Mouse (Mus musculus) frontal cortex, postnatal 14 days (tissue): ENCODE measurements around the gene Jarid2.
"Not testable (repeated sequence)": the region's sequence is repeated elsewhere in the genome, so short reads cannot be mapped to it uniquely, and the experiment has no call there.

Source experiments
- DNase-seq, 2 experiments: peaks; one replicate each; pipeline ENCODE4 v3.0.0; 2022; ENCODE audit warnings: low spot score in 2 of 2

Jarid2 gene

DNA sequence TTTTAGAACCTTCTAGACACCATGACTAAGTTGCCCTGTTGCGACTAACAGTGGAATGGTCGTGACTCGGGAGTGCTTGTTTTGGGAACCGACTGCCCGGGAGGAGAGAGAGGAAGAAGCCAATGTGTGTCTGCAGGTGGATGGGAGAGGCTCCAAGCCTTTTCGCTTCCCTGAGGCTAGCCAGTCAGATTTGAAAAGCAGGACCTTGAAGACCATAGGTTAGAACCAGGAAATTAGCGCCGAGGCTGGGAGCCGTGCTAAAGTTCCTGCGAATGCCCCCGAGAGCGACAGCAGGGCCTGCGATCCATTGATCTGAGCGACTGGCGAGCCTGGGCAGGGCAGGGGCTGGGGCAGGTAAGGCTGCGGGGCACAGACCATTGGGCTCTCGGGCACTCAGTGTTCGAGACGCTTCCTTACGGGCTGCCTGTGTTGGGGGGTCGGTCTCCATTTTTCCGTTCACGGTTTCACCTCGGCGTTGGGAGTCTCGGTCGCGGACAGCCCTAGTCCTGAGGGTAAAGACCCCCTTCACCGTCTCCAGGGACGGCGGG, at the start of gene Jarid2:
TSS of gene Jarid2 (plus strand) at position 51 of the 548 bp plus-strand sequence.
- DNase-seq, result peak; percentile 25 to 40

DNA sequence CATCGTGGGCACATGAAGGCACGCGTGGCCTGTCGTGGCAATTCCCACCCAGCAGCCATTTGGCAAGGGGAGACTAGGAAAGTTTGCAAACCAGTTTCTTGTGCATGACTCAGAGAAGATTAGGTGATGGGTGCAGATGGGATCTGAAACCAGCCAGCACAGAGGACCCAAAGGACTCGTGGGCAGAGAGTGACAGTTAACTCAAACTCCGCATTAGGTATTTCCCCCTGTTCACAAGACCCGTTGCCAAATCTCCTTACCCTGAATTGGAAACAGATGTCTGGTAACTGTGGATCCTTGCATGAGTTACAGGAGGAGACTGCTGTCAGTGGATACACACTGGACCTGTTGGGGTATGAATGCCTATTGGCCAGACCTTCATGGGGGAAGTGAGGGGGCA, 48.2 kb upstream of the Jarid2 start:
- no peak for DNase-seq

DNA sequence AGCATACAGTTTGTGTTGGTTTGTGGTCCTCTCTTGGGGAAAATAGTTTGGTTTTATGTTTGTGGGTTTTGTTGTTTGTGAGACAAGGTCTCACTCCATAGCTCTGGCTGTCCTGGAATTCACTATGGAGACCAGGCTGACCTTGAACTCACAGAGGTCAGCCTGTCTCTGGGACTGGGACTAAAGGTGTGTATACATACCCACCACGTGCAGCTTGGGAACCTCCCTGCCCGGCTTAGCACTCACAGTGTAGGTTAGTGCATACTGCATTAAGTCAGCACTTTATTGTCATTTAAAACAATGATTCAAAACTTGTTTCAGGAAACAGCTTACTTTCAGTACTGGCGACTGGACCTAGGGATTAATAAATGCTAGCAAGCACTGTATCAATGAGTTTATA, 41.1 kb upstream of the Jarid2 start:
- no peak for DNase-seq

DNA sequence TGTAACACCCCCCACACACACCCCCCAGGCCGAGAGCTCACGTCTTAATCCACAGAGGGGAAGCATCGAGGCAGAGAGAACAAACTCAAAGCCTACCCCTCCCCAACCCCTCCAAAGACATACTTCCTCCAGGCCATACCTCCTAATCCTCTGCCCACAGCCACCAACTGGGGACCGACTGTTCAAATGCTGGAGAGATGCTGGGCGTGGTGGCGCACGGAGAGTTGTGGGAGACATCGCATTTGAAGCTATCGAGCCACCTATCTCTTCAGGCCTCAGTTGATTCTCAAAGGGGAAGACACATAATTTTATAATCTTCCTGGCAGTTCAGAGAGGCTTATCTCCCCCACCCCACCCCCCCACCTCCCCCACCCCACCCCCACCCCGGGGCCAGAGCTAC, 31.6 kb upstream of the Jarid2 start:
- no peak for DNase-seq

DNA sequence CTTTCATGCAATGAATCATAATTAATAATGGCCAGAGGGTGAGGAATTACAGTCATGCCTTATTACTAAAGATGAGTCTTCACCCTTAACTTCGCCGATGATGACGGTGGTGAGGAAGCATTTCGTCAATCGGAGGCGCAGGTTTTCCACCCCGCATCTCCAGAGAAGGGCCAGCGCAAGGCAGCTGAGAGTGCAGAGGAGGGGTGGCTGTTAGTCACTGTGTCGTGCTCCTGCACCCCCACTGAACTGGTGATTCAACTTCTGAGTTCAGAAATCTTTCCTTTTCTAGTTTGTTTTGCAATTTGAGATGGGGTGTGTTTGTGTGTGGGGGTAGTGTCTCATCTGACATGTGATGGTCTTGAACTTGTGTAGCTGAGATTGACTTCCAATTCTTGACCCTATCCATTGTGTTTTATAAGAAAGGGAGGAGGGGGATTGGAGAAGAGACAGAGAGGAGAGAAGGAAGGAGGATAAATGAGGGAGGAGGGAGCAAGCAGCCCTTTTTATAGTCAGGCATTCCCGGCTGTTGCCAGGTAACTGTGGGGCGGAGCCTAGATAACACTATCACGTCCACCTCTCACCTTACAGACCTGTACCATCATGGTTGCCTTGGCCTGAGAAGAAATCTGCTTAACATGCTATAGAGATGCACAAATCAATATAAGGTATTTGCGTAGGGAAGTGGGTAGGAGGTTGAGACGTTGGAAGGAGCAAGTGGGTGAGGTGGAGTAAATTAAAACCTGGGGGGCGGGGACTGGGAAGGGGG, 25.1 kb upstream of the Jarid2 start:
- DNase-seq, result no peak

DNA sequence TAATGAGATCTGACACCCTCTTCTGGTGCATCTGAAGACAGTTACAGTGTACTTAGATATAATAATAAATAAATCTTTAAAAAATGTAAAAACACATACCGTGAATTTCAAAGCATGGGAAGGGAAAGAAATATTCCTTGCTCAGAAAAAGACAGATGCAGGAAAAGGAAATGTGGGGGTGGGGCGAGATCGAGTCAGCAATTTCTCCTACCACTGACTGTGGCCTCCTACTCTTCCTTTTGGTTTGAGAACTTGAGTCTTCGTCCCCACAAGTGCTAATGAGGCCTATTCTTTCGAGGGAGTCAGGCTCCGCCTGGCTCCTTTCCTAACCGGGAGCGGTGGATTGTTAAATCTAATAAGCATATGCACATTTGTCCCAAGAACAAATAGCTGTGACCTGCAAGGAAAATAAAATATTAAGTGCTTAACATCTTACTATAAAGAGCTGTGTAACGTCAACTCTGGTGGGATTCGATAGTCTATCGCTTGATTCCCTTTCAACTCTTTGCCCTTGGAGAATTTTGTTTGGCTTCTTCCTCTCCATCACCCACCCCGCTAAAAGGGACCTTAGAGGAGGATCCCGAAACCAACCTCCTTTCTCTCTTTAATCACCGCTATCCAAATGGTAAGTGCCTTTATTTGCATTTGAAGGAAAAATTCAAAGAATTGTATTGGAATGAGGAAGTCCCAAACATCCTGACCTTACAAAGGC, 24.1 kb upstream of the Jarid2 start:
- no peak for DNase-seq

DNA sequence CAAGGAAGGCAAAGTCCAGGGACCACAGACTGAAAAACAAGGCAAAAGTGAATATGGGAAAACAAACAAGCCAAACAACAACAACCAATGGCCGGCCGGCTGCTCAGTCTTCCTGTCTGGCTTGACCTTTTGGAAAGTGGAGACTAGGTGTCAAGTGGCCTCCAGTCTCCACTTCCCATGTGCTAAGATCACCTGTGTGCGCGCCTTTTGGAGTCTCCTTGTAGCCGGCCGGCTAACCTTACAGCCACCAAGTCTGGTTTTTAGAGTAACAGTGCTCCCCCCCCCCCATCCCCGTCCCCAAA, 23.6 kb upstream of the Jarid2 start:
- DNase-seq, result no peak

DNA sequence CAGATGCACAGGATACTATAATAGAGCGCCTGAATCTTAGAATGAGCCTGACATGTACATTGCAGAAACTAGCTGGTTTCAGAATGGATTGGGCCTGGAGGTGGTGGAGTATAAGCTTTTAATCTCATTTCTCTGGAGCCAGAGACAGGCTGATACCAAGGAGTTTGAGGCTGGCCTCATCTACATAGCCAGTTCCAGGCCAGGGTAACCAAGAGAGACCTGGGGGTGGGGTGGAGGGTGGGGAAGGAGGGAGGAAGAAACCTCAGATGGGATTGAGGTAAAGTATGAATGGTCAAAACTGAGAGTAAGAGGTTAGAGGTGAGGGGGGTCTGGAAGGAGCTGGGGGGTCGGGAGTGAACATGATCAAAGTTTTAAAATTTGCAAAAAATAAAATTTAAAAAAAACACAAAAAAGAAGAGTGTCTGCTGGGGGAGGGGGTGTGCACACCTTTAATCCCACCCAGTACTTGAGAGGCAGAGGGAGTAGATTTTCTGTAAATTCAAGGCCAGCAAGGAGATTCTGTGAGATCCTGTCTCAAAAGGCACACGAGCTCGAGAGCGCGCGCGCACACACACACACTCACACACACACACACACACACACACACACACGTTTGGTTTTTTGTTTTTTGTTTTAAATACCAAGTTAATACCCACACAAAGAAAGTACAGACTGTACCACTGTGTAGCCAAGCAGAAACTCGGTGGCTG, 22.9 kb upstream of the Jarid2 start:
- DNase-seq, result no peak

DNA sequence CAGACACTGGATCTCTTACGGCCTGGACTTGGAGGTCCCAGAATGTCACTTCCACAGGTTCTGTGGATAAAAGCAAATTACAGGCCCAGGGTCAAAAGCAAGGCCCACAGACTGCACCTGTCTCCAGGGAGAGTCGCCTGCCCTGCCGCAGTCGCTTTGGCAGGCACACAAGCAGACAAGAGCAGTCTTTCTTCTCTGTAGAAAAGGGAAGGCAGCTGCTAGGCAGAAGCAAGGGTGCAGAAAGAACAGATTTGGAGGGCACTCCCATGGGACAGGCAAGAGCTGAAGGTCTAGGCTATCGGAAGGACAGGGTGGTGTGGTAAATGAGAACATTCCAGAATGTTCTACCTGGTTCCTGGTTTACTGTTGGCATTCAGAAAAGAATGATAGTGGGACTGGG, 22.1 kb upstream of the Jarid2 start:
- DNase-seq, result no peak

DNA sequence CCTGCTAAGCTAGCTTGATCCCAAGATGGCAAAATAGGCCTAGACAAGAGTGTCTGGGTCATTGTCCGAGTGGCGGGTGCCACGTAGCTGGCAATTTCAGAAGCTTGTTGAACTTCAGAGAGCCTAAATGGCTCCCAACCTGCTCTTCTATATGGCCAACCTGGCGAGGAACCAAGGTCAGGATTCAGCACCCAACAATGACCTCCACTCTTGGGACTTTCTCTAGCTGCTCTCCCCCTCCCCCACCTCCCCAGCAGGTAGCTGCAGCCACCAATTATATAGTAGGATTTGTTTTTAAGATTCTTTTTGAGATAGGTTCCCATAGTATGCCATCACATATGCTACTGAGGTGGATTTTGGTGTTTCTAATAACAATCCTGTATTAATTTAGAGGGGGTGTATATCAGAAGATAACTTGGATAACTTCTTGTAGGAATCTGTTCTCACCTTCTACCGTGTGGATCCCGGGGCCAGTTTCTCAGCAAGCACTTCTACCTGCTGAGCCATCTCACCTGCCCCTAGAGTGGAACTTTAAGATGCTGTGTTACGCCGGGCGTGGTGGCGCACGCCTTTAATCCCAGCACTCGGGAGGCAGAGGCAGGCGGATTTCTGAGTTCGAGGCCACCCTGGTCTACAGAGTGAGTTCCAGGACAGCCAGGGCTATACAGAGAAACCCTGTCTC, 20.8 kb upstream of the Jarid2 start:
- no peak for DNase-seq

DNA sequence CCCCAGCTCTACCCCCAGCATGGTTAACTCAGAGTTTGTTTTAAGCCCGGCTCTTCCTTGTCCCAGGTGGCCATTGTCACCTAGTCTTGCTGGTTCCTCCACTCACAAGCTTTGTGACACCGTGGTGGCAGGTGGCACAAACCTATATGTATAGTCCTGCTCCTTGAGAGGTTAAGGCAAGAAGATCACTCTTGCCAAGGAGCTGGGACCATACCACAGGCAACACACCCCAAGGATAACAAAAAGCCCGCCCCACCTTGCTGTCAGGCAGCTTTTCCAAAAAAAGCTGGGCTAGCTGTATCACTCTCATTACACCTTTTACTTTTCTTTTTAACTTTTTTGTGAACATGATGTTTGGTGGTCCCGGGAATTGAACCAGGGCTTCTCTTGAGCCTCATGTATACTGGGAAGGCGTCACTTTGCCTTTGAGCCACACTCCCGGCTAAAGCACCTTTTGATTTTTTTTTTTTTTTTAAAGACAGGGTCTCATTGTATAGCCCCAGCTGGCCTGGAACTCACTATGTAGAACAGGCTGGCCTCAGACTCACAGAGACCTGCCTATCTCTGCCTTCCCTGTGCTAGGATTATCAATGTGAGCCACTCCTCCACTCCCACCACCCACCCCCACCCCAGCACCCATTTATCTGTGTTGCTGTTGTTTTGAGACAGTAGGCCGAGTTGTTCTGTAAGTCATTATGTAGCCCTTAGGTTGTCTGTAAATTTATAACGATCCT, 19.4 kb upstream of the Jarid2 start:
- no peak for DNase-seq

DNA sequence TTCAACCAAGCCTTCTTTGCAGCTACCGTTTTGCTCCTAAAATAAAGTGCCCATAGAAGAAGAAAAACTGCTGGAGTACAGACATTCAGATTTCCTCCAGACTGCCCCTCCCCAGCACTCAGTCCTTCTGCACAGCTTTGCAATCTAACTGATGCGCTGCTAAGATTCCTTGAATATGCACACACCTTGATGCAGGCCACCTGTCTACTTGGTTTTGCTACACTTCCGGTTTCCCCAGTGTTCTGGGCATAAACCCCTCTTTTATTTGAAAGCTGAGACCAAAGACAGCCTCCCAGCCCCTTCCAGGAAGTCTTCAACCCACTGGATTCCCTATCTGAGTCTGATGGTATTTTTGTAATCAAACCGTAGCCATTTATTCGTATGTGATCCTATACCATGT, 18.2 kb upstream of the Jarid2 start:
- no peak for DNase-seq

DNA sequence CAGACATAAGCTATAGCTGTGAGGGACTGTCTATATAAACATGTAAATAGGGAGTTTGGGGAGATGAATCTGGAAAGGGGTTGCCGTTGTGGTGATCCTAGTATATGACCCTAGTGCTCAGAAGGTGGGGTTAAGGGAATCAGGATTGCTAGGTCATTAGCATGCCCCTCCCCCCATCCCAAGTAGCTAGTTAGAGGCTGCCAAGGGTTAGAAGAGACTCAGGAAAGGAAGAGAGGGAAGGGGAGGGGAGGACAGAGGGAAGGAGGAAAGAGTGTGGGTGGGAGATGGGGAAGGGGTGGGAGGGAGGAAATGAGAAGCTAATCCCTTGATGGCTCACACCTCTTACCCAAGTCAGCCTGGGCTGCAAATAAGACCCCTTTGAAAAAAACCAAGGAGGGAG, 17.4 kb upstream of the Jarid2 start:
- DNase-seq, result no peak

DNA sequence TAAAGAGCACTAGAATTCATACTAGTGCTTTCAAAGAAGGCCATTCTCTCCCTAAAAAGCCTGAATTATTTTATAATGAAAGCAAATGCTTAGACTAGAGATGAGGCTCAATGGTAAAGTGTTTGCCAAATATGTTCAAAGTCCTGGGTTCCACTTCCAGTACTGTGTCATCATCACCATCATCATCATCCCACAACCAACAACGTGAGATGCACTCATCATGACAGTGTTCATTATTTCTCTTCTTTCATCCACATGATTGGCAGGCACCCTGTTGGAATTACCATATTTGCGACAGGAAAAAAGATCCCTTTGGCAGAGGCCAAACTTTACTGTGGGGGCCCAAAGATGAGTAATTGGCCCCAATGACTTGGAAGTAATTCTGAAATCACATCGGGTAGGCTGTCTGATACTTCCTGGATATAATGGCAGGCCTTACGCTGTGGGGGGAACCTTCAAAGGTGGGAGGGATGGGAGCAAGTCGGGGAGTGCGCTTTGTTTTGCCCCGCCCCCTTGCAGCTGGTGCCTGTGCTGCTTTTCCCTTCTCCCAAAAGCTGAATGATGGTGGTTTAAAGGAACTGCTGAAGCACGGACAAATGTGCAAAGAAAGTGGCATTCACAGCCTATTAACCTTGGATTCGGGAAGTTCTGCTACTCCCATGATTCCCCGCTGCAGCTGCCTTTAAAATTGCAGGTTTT, 13.9 kb upstream of the Jarid2 start:
- DNase-seq, result no peak

DNA sequence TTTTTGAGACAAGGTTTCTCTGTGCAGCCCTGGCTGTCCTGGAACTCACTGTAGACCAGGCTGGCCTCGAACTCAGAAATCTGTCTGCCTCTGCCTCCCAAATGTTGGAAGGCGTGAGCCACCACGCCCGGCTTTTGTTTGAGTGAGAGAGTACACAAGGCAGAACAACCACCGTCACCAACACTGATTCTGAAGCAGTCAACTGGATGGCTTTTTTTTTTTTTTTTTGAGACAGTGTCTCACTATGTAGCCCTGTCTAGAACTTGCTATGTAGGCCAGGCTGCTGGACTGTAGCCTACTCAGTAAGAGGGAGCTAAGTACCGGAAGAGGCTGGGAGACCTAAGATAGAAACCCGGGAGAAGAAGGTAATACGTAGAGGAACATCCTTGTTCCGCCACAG, 11.4 kb upstream of the Jarid2 start:
- no peak for DNase-seq

DNA sequence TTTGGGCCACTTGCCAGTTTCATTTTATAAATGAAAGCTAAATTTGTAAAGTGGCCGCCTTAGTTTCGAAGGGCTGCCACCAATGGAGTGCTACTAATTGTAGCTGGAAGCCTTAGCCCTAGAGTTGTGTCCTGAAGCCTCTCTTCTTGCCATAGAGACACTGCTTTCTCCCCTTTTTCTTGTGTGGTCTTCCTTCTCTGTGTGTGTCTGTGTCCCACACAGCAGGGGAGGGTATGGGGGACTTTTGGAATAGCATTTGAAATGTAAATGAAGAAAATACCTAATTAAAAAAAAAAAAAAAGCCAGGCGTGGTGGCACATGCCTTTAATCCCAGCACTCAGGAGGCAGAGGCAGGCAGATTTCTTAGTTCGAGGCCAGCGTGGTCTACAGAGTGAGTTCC, 10.8 kb upstream of the Jarid2 start:
- DNase-seq, result not testable (repeated sequence)

DNA sequence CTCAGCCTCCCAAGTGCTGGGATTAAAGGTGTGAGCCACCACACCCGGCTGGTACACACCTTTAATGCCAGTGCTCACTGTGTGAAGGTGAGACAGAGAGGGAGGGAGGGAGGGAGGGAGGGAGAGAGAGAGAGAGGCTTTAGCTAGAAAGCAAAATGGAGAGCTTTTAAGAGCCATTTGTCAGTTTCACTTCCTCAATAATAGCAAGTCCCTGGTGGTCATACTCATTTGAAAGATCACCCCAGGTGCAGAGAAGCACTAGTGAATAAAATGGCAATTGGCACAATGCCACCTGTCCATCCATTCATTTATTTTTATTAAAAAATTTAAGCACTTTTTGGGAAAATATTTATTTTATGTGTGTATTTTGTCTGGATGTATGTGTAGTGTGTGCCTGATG, 9.2 kb upstream of the Jarid2 start:
- no peak for DNase-seq

DNA sequence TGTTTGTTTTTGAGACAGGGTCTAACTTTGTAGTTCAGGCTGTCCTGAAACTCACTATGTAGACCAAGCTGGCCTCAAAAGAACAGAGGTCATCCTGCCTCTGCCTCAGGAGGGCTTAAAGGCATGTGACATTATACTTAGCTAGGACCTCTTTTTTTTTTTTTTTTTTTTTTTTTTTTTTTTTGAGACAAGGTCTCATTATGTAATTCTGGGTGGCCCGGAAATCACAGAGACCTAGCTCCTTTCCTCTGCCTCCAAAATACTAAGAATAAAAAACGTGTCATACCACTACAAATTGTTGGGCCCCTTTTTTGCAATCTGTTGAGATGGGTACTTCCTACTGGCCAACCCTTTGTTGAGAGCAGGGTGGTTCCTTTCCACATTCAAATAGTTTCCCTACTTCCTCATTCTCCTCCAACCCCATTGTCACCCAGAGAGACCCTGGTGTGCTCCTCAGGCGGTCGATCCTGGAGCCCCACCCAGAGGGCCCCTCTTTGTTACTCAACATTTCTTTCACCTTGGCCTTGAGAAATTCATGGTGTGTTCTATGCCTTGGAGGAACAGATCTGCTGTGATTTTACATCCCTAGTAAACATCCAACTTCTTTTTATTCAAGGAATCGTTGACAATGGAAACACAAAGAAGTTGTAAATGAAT, 7.3 kb upstream of the Jarid2 start:
- DNase-seq, result no peak

DNA sequence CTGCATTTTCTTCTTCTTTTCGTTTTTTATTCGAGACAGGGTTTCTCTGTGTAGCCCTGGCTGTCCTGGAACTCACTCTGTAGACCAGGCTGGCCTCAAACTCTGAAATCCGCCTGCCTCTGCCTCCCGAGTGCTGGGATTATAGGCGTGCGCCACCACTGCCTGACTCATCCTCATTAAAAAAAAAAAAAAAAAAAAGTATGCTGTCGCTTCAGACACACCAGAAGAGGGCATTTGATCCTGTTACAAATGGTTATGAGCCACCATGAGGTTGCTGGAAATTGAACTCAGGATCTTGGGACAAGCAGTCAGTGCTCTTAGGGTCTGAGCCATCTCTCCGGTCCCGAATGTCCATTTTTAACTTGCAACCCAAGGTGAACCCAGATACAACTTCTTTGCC, 5.8 kb upstream of the Jarid2 start:
- not testable (repeated sequence) for DNase-seq

DNA sequence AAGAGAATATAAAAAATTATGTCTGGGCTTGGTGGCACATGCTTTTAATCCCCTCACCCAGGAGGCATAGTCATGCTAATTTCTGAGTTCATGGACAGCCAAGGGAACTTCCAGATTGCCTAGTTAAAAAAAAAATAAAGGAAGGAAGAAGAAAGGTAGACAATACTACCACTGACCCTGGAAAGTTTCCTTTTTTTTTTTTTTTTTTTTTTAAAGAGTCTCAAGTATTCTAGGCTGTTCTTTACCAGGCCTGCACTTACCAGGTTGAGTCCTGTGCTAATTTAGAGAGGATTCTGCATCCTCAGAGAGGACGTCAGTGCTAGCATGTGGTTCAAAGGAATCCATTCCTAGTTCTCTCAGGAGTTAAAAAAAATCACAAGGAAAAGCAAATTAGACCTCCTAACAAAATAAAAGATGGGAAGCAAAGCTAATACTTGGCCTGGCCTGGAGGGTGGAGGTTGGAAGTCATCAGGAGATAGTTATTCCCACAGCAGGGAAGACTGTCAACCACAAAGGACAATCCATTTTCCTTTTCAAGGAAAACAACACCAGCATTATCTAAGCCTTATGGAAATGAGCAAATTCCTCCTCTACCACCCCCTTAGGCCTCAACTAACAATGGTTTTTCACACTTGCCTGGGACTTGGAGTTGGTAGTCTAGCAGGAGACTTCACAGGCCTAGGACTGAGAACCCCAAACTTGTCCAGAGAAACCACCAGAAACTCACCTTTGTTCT, 961 bp upstream of the Jarid2 start:
- DNase-seq, result no peak
